Mouse (Mus musculus) brown adipose tissue, adult 24 weeks (tissue): ENCODE measurements around the gene Trpv4. TPM values are rescaled to one million over a fixed set of nuclear protein-coding genes. Genes with fewer than 3 reads are reported as not detected.
A peak's percentile ranks its signal among the peaks of the same experiment; 100 is the strongest.

Experiments
- H3K27ac ChIP-seq: fragments of 200-500 bp; replicated peaks from 2 replicates; pipeline ENCODE4 v1.5.1; 2012; ENCODE audit warnings: low read depth, mild to moderate bottlenecking, low read length
- H3K4me1 ChIP-seq: fragments of 200-500 bp; 2 replicates; pipeline ENCODE4 v1.6.1; 2012; ENCODE audit warnings: low read length, mixed read lengths; ENCODE audit not compliant: control insufficient read depth, insufficient read depth, insufficient read length
- H3K4me3 ChIP-seq: fragments of 200-500 bp; 2 replicates; pipeline ENCODE4 v1.5.1; 2012; ENCODE audit warnings: low read depth, mild to moderate bottlenecking, low read length, moderate library complexity; ENCODE audit not compliant: insufficient read depth
- polyA plus RNA-seq: library from polyadenylated mRNA; stranded (reverse); fragments of >200 nt; gene quantifications from 2 replicates; pipeline ENCODE4 v1.2.4, GENCODE M21; 2012; ENCODE audit not compliant: missing spikeins, insufficient read depth, insufficient read length

The Trpv4 gene
- 0.83 and 1.2 TPM in 2 replicates for polyA plus RNA-seq

DNA sequence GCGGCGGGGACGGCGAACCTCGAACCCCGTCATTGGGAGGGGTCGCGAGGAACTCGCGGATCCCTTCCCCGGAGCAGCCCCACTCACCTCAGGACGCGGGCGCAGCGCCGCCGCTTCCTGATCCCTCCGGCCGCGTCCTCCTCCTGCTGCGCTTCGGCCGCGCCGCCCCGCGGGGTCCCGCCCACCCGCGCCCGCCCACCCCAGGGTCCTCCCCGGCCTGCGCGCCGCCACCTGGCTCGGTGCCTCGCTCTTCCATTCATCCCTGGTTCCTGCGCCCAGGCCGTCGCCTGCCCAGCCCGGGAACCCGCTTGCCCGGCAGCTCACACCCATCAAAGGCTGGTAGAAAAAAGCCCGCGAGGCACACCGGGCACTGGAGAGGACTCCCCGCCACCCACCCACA lies at the start of gene Trpv4:
TSS of gene Trpv4 (minus strand) at position 167 of the 400 bp plus-strand sequence.
- H3K4me3 ChIP-seq, result peak within 1 kb of the TSS; percentile 62
- H3K27ac ChIP-seq, result no peak within 1 kb of the TSS
- H3K4me1 ChIP-seq, result no peaks in the 10 kb centered on the region

DNA sequence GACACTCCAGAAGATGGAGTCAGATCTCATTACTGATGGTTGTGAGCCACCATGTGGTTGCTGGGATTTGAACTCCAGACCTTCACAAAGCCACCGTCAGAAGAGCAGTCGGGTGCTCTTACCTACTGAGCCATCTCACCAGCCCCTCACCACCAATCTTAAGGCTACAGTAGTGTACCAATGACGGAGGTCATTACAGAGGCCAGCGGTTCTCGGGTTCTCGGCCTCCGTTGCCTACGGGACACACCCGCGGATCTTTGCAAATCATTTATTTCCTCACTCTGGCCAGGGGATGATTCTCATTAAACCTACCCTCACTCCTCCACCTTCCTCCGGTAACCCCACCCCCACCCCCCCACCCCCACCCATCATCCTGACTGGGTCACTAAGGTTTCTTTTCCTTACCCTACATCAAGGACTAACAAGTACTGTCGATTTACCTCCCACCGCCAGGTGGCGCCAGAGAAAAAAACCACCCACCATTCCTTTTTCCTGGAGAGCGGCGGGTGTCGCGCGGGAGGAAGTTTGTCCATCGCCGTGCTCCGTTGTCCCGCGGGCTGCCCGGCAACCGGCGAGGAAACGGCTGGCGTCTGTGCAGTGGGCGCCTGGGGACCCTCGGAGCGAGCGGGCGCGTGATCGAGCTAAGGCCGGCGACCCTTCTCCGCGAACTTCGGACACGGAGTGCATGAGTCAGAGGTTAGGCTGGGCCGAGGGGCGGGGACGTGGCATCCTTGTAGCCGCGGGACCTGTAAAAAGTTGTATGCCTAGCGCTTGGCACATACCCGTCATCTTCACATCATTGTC lies 49.2 kb upstream of the Trpv4 start, which contains the start of gene Tchp:
TSS of gene Tchp (plus strand) at position 496 of the 804 bp plus-strand sequence.
- H3K4me3 ChIP-seq, result peak within 1 kb of the TSS; percentile 91
- H3K4me1 ChIP-seq, result peaks cover 5% of the 10 kb centered on the region; the same call in 1 of the 2 replicates
- no peak within 1 kb of the TSS for H3K27ac ChIP-seq

DNA sequence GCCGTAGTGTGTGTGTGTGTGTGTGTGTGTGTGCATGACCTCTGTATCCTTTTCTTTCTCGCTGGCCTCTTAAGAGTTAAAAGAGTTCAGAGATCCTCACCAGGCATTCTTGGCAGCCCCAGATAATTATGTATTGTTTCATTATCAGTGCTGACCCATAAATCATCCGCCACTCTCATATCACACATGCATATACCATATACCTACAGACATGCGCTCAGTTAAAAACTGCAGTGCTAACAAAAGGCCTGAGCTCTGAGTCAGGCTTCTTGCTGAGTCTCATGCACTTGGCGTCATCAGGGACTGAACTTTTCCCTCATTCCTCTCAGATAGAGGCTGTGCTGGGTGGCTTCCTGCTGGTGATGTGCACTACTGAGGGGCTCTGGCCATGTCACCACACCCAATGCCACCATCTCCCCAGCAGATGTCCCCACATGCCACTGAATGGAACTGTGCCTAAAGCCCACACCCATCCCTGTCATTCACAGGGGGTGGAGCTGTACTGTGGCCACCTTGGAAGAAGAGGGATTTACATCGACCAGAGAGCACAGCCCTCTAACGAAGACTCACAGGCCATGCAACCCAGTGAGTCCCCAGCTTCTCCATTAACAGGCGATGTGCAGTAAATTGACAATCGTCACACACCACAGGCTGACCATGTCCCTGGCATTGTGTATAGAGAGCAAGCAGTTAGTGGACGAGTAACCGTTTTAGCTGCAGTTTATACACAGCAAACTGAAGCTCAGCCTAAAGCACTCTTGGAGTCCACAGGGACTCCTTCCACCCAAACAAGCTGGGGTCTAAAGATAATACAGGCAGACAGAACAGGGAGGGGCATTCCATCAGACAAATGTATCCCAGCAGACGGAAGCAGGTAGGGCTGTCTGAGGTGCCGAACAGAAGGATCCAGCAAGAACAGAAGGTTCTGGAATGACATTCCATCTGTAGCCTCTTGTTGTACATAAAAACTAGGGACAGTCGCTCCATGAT lies 44.5 kb upstream of the Trpv4 start:
- no peak overlapping the region for H3K27ac ChIP-seq
- H3K4me3 ChIP-seq, result no peak overlapping the region
- H3K4me1 ChIP-seq, result no peaks in the 10 kb centered on the region

DNA sequence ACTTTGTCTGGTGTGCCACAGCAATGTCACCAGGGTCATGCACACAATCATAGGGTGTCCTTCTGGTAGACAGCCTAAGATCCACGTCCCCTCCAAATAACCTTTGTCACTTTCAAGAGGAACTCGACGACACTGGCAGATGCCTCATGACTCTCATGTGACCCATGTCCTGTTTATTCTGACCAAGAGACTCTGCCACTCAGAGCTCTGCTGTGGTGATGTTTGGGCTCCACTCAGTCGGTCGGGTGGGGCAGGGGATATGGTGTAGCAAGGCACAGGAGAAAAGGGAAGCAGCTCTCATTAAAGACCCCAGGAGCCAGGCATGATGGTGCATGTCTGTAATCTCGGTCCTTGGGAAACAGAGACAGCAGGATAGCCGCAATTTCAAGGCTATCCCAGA lies 40.8 kb upstream of the Trpv4 start:
- Histone ChIP-seq H3K4me1 (no peaks in the 10 kb centered on the region), H3K4me3 (no peak overlapping the region), H3K27ac (peak overlapping the region; percentile 40; the same call in 1 of the 2 replicates)

DNA sequence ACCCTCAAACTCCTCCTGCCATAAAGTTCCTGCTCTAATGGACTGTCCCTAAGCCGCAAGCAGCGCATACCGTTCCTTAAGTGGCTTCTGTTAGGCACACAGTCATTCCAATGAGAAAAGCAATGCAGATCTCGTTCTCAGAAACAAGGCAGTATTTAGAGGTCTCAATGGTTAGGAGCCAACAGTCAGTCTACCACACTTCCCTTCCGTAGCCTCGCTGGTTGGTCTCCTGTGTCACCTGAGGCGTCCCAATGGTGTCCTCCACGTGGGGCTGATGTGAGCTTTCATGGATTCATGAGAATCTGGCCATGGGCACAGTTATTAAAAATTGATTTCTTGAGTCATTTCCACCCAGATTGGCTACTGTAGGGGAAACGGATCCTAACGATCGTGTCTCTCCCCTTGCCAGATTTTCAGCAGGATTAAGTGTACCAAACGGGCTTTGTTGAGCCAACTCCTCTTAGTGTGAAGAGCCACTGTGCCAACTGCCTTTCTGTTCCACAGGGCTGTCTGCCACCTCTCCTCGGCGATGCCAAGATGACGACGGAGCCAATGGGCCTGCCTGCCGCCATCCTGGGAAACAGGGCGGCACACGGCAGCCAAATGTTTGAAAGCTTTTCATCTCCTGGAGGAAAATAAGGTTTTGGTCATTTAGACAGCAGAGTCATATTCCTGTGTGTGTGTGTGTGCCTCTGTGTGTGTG lies 40.0 kb upstream of the Trpv4 start:
- no peaks in the 10 kb centered on the region for H3K4me1 ChIP-seq
- no peak overlapping the region for H3K27ac ChIP-seq
- no peak overlapping the region for H3K4me3 ChIP-seq

DNA sequence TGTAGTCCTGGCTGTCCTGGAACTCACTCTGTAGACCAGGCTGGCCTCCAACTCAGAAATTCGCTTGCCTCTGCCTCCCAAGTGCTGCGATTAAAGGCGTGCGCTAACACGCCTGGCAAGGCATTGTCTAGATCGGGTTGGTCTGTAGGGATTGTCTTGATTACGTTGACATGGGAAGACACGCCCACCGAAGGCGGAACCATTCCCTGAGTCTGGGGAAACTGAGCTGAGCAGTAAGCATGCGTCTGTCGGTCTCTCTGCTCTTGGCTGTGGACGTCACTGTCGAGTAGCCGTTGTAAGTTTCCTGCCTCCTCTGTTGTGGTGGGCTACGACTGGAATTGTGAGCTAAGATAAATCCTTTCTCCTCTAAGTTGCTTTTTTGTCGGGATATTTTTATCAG lies 38.7 kb upstream of the Trpv4 start:
- H3K27ac ChIP-seq, result no peak overlapping the region
- no peak overlapping the region for H3K4me3 ChIP-seq
- H3K4me1 ChIP-seq, result no peaks in the 10 kb centered on the region

DNA sequence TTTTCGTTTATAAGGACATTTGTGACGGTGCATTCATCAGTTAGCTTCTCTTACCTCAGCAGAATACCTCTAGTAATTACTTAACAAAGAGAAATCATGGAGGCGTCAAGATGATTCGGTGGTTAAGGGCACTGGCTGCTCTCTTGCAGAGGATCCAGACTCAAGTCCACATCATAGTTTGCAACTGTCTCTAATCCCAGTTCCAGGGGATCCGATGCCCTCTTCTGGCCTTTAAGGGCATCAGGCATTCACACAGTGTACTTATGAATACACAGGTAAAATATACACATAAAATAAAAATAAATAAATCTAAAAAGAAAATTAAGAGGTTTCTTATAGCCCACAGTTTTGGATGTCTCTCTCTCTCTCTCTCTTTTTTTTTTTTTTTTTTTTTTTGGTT lies 37.6 kb upstream of the Trpv4 start:
- Histone ChIP-seq H3K4me3 (no peak overlapping the region), H3K4me1 (no peaks in the 10 kb centered on the region), H3K27ac (no peak overlapping the region)

DNA sequence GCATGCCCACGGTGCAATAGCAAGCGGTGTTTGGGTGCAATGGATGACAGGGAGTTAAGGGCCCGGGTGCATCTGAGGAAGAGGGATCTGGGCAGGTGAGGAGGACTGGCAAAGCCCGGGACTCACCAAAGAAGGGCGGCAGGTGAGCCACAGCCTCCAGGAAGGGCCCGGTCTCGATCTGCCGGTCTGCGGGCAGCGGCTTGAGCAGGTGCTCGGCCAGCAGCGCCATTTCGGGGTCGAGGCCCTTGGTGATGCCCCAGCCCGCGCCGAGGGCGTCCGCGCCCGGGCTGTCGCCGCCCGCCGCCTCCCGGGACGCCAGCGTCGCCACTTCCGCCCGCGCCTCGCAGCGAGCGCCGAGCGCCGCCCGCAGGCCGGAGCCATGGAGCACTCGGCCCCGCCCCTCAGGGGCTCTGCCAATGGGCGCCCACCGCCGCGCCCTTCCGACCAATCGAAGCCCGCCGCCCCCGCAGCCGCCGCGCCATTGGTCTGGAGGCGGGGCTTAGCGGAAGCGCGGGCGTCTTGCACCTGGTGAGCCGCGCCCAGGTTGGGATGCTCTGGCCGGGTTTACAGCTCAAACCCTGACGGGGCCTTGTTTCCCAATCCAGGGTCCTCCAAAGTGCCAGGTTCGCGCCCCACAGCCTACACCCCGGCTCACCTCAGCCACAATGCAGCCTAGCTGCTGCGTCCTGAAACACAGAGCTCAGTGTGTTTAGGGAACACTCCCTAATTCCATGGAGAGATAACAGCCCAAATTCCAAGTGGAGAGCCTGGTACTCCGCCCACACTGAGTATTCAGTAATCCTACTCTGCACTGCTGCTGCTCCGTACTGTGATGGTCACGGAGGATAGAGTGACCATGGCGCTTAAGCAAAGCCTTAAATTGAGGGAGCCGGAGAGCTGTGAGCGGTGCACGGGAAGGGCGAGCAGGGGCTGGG lies 32.7 kb upstream of the Trpv4 start, which contains the start of gene Gltp:
TSS of gene Gltp (minus strand) at position 352 of the 935 bp plus-strand sequence.
- H3K4me3 ChIP-seq, result peak within 1 kb of the TSS; percentile 94
- peak within 1 kb of the TSS; percentile 61 for H3K27ac ChIP-seq
- no peaks in the 10 kb centered on the region; the same call in 1 of the 2 replicates for H3K4me1 ChIP-seq

DNA sequence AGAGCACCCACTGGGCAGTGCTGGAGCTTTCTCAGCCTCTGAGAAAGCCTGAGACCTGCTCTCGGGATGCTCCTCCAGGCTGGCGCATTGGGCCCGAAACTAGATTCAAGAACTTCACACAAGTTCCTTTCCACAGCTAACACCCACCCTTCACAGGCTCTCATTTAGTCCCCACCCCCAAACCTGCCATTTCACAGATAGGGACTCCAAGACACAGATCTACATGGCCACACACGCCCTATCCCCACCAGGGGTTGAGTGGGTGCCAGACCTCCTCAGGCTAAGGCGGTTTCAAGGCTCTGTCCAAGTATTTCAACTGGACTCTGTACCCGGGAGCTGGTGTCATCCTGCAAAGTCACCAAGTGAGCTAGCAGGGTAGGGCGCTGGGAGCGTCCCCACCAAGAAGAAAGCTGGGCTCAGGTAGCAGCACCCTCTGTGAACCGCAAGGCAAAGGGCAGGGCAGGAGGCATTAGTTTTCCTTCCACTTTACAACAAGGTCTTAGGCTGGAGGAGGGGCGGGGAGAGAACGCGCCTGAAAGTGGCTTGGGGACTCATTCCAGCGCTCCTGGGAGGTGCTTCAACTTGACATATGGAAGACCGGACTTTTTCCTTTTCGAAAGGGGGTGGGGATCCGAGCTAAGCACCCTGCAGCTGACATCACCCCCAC lies 31.6 kb upstream of the Trpv4 start:
- no peak overlapping the region for H3K27ac ChIP-seq
- no peaks in the 10 kb centered on the region; the same call in 1 of the 2 replicates for H3K4me1 ChIP-seq
- peak overlapping the region; percentile 94 for H3K4me3 ChIP-seq

DNA sequence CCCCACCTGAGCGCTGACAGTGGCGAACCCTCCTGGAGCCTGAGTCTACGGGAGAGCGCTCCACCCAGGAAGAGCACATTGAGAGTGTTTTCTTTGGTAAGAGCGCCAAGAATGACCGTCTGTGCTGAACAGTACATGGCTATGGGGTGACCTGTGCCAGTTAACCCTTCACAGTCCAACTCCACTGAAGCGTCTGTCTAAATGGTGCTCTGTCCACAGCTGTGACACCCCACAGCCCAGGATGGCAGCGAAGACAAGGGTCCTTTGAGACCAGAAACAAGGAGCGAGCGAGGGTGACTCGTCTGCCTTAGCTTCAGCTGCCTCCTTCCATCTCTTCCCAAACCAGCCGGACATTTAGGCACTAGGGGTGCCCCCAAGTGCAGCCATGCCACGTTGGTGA lies 30.5 kb upstream of the Trpv4 start:
- no peaks in the 10 kb centered on the region; the same call in 1 of the 2 replicates for H3K4me1 ChIP-seq

DNA sequence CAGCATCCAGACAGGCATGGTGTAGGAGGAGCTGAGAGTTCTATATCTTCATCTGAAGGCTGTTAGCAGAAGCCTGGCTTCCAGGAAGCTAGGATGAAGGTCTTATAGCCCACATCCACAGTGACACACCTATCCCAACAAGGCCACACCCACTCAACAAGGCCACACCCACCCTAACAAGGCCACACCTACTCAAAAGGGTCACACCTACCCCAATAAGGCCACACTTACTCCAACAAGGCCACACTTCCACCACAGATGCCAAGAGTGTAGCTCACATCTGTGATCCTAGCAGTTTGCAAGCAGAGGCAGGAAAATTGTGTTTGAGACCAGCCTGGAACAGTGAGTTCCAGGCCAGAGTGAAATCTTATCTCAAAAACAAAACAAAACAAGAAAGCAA lies 29.7 kb upstream of the Trpv4 start:
- no peak overlapping the region for H3K27ac ChIP-seq
- no peaks in the 10 kb centered on the region; the same call in 1 of the 2 replicates for H3K4me1 ChIP-seq
- H3K4me3 ChIP-seq, result no peak overlapping the region

More for the DNA sequence above, 30.5 kb upstream of the Trpv4 start:
- no peak overlapping the region for H3K4me3 ChIP-seq
- H3K27ac ChIP-seq, result no peak overlapping the region

DNA sequence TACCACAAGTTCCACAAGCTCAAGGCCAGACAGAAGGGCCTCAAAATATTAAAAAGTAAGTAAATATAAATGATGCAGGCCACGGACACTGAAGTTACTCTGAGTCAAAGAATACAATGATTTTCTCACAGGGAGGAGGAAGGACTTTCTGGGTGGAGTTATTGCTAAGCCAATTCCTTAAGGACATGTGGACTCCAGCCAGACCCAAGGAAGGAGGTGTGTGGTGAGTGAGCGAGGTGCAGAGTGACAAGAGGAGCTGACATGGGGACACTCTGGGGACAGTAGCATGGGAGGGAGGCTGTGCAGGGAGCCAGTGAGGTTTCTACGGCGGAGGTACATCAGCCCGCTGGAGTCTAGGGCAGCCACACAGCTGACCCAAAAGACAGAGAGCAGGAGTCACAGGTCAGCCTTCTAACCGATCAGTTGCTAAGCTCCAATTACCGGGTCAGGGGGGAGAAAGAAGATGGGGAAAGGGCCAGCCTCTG lies 28.5 kb upstream of the Trpv4 start:
- Histone ChIP-seq H3K4me3 (no peak overlapping the region), H3K27ac (no peak overlapping the region), H3K4me1 (no peaks in the 10 kb centered on the region; the same call in 1 of the 2 replicates)

DNA sequence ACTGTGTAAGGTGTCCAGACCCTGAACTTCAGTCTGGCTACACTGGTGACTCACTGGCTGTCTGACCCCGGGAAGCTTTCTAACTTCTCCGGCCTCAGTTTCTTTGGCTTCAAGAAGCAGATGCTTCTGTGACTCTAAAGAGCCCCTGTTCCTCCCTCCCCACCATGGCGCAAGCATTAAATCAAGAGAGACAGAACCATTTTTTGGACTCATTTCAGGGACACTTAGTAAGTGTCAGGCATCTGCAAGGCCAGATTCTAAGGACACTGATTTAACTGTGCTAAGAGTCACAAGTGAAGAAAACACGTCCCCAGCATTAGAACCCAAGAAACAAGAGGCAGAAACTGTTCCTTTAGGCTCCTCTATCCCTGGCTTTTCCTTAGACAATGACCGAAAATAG lies 27.8 kb upstream of the Trpv4 start:
- Histone ChIP-seq H3K27ac (no peak overlapping the region), H3K4me3 (no peak overlapping the region), H3K4me1 (no peaks in the 10 kb centered on the region; the same call in 1 of the 2 replicates)
